Mouse (Mus musculus) MEL (cell line): ENCODE results near the gene Itpr1. TPM values are rescaled to one million over a fixed set of nuclear protein-coding genes. Genes with fewer than 3 reads are reported as not detected.

ENCODE experiments used
- DNase-seq: peaks from one replicate; pipeline ENCODE4 v3.0.0; 2011; ENCODE audit warnings: low read depth, low spot score
- H3K27ac ChIP-seq: 2 replicates; pipeline ENCODE4 v1.5.1; 2012; ENCODE audit warnings: low read depth, mild to moderate bottlenecking, control low read depth, low read length, moderate library complexity; ENCODE audit not compliant: control insufficient read depth
- H3K27me3 ChIP-seq, 2 experiments: fragments of 150-350 bp in 1 of 2; sonication (generic) in 1 of 2; 2 replicates each; pipeline ENCODE4 v1.6.1; 2012; ENCODE audit warnings: low read length in 2 of 2, mild to moderate bottlenecking in 2 of 2, improper control_type of control experiment in 1 of 2, moderate library complexity in 1 of 2; ENCODE audit not compliant: insufficient read depth in 2 of 2, control insufficient read depth in 1 of 2
- H3K36me3 ChIP-seq, 2 experiments: 2 replicates each; pipeline ENCODE4 v1.6.1; 2012 to 2014; ENCODE audit warnings: low read length in 2 of 2, improper control_type of control experiment in 1 of 2, inconsistent platforms in 1 of 2, mild to moderate bottlenecking in 1 of 2; ENCODE audit not compliant: insufficient read depth in 2 of 2, control insufficient read depth in 1 of 2
- H3K4me1 ChIP-seq, 2 experiments: fragments of 150-350 bp in 1 of 2; sonication (generic) in 1 of 2; 2 replicates each; pipeline ENCODE4 v1.6.1; 2012; ENCODE audit warnings: low read length in 2 of 2, improper control_type of control experiment in 1 of 2, mild to moderate bottlenecking in 1 of 2; ENCODE audit not compliant: insufficient read depth in 2 of 2, control insufficient read depth in 1 of 2
- H3K4me3 ChIP-seq, 2 experiments: fragments of 150-350 bp in 1 of 2; sonication (generic) in 1 of 2; 2 replicates each; pipeline ENCODE4 v1.5.1; 2012; ENCODE audit warnings: low read depth in 2 of 2, low read length in 2 of 2, mild to moderate bottlenecking in 2 of 2, moderate library complexity in 2 of 2, control low read depth in 1 of 2, improper control_type of control experiment in 1 of 2; ENCODE audit not compliant: control insufficient read depth in 1 of 2, insufficient read depth in 1 of 2
- H3K79me2 ChIP-seq: 2 replicates; pipeline ENCODE4 v1.6.1; 2012; ENCODE audit warnings: mild to moderate bottlenecking, low read length, moderate library complexity; ENCODE audit not compliant: control insufficient read depth, poor library complexity, insufficient read depth
- H3K9ac ChIP-seq: 2 replicates; pipeline ENCODE4 v1.6.1; 2012; ENCODE audit warnings: low read depth, mild to moderate bottlenecking, control low read depth, low read length, moderate library complexity; ENCODE audit not compliant: control insufficient read depth, poor library complexity, severe bottlenecking
- H3K9me3 ChIP-seq: fragments of 150-350 bp; sonication (generic); replicated peaks from 2 replicates; pipeline ENCODE4 v1.6.1; 2012; ENCODE audit warnings: mild to moderate bottlenecking, low read length, improper control_type of control experiment, moderate library complexity; ENCODE audit not compliant: insufficient read depth
- CHD1 ChIP-seq: IDR thresholded peaks from 2 replicates; pipeline ENCODE4 v1.6.1; 2012; ENCODE audit warnings: low read depth, mild to moderate bottlenecking, inconsistent platforms, low read length, improper control_type of control experiment
- CTCF ChIP-seq, 3 experiments: IDR thresholded peaks in 2 of 3; conservative IDR thresholded peaks in 1 of 3; 2 replicates each; pipeline ENCODE4 v1.5.1; 2011 to 2012; ENCODE audit warnings: low read length in 3 of 3, low read depth in 2 of 3, mild to moderate bottlenecking in 2 of 3, improper control_type of control experiment in 1 of 3, inconsistent platforms in 1 of 3, mixed read lengths in 1 of 3, moderate library complexity in 1 of 3; ENCODE audit not compliant: control insufficient read depth in 1 of 3, insufficient read depth in 1 of 3, poor library complexity in 1 of 3, severe bottlenecking in 1 of 3
- E2F4 ChIP-seq: IDR thresholded peaks from 2 replicates; pipeline ENCODE4 v1.6.1; 2011; ENCODE audit warnings: low read depth, low read length, improper control_type of control experiment, borderline replicate concordance
- ELF1 ChIP-seq: IDR thresholded peaks from 2 replicates; pipeline ENCODE4 v1.6.1; 2014; ENCODE audit warnings: low read depth, mild to moderate bottlenecking, inconsistent platforms, low read length, improper control_type of control experiment, moderate library complexity
- EP300 ChIP-seq, 2 experiments: IDR thresholded peaks; 2 replicates each; pipeline ENCODE4 v1.6.1; 2011; ENCODE audit warnings: improper control_type of control experiment in 2 of 2, low read length in 2 of 2, low read depth in 1 of 2, mild to moderate bottlenecking in 1 of 2
- ETS1 ChIP-seq: IDR thresholded peaks from 2 replicates; pipeline ENCODE4 v1.6.1; 2012; ENCODE audit warnings: low read depth, mild to moderate bottlenecking, inconsistent platforms, low read length, improper control_type of control experiment, moderate library complexity
- MAFK ChIP-seq: IDR thresholded peaks from 2 replicates; pipeline ENCODE4 v1.6.1; 2011; ENCODE audit warnings: low read depth, mild to moderate bottlenecking, low read length, improper control_type of control experiment, borderline replicate concordance
- MAX ChIP-seq: IDR thresholded peaks from 2 replicates; pipeline ENCODE4 v1.6.1; 2011; ENCODE audit warnings: low read length, improper control_type of control experiment
- MAZ ChIP-seq: IDR thresholded peaks from 2 replicates; pipeline ENCODE4 v1.6.1; 2012; ENCODE audit warnings: low read depth, mild to moderate bottlenecking, inconsistent platforms, low read length, improper control_type of control experiment
- MXI1 ChIP-seq: IDR thresholded peaks from 2 replicates; pipeline ENCODE4 v1.6.1; 2011; ENCODE audit warnings: mild to moderate bottlenecking, low read depth, low read length, improper control_type of control experiment
- NELFE ChIP-seq: IDR thresholded peaks from 2 replicates; pipeline ENCODE4 v1.6.1; 2011; ENCODE audit warnings: low read depth, low read length, improper control_type of control experiment
- POLR2A ChIP-seq, 2 experiments: IDR thresholded peaks; 2 replicates each; pipeline ENCODE4 v1.6.1; 2011 to 2012; ENCODE audit warnings: low read length in 2 of 2, mild to moderate bottlenecking in 2 of 2, control low read depth in 1 of 2, improper control_type of control experiment in 1 of 2, low read depth in 1 of 2, moderate library complexity in 1 of 2; ENCODE audit not compliant: control insufficient read depth in 1 of 2, insufficient read depth in 1 of 2, poor library complexity in 1 of 2
- POLR2AphosphoS2 ChIP-seq: IDR thresholded peaks from 2 replicates; pipeline ENCODE4 v1.6.1; 2011; ENCODE audit warnings: low read length, improper control_type of control experiment
- RCOR1 ChIP-seq: IDR thresholded peaks from 2 replicates; pipeline ENCODE4 v1.6.1; 2012; ENCODE audit warnings: low read depth, mild to moderate bottlenecking, inconsistent platforms, low read length, improper control_type of control experiment
- SMC3 ChIP-seq: IDR thresholded peaks from 2 replicates; pipeline ENCODE4 v1.6.1; 2011; ENCODE audit warnings: low read depth, low read length, improper control_type of control experiment
- TAL1 ChIP-seq: IDR thresholded peaks from 2 replicates; pipeline ENCODE4 v1.6.1; 2012; ENCODE audit warnings: mild to moderate bottlenecking, inconsistent platforms, low read length, moderate library complexity, mixed read lengths
- TBP ChIP-seq: IDR thresholded peaks from 2 replicates; pipeline ENCODE4 v1.8.0; 2011; ENCODE audit warnings: low read depth, low read length, improper control_type of control experiment
- TCF12 ChIP-seq: IDR thresholded peaks from 2 replicates; pipeline ENCODE4 v1.6.1; 2014; ENCODE audit warnings: low read depth, mild to moderate bottlenecking, inconsistent platforms, low read length, improper control_type of control experiment, moderate library complexity
- USF2 ChIP-seq, 2 experiments: IDR thresholded peaks; 2 replicates each; pipeline ENCODE4 v1.6.1; 2011 to 2012; ENCODE audit warnings: improper control_type of control experiment in 2 of 2, low read length in 2 of 2, borderline replicate concordance in 1 of 2, inconsistent platforms in 1 of 2, low read depth in 1 of 2, mild to moderate bottlenecking in 1 of 2; ENCODE audit not compliant: insufficient read depth in 1 of 2
- ZC3H11A ChIP-seq: IDR thresholded peaks from 2 replicates; pipeline ENCODE4 v1.6.1; 2012; ENCODE audit warnings: low read depth, mild to moderate bottlenecking, inconsistent platforms, low read length, improper control_type of control experiment
- ZKSCAN1 ChIP-seq: IDR thresholded peaks from 2 replicates; pipeline ENCODE4 v1.6.1; 2012; ENCODE audit warnings: low read depth, mild to moderate bottlenecking, inconsistent platforms, low read length, improper control_type of control experiment, moderate library complexity
- ZNF384 ChIP-seq: IDR thresholded peaks from 2 replicates; pipeline ENCODE4 v1.6.1; 2012; ENCODE audit warnings: low read depth, mild to moderate bottlenecking, inconsistent platforms, low read length, improper control_type of control experiment
- polyA plus RNA-seq, 2 experiments: library from polyadenylated mRNA; stranded (reverse) in 1 of 2; unstranded in 1 of 2; fragments of >175 nt in 1 of 2; fragments of >200 nt in 1 of 2; gene quantifications; 2 replicates each; pipeline versions ENCODE4 v1.2.1 to v1.2.4; 2012; ENCODE audit warnings: low replicate concordance in 2 of 2, low read depth in 1 of 2; ENCODE audit not compliant: insufficient read length in 2 of 2, insufficient read depth in 1 of 2, missing spikeins in 1 of 2
- total RNA-seq: library from RNA; depleted of rRNA; stranded (reverse); fragments of 300-350 nt; gene quantifications from 2 replicates; pipeline ENCODE4 v1.2.3, GENCODE M21; 2012

Gene Itpr1
- total and polyA plus RNA-seq, 3 experiments: 15.6 to 19.0 TPM; not detected in 1

GRCm38 (mm10) chr6:108468226-108468825 lies 255.4 kb downstream of the Itpr1 start:
- no peak for DNase-seq
- Histone ChIP-seq H3K4me3 (no peak overlapping the region), H3K9ac (no peak overlapping the region), H3K79me2 (no peaks in the 10 kb centered on the region), H3K27me3 (no peaks in the 10 kb centered on the region), H3K27ac (no peak overlapping the region), H3K4me1 (no peaks in the 10 kb centered on the region; a peak in 1 of 4 replicates), H3K9me3 (no peaks in the 10 kb centered on the region), H3K36me3 (peaks cover 0 to 7% of the 10 kb centered on the region in 2 experiments; a peak in 2 of 4 replicates)
- TF ChIP-seq CTCF (IDR thresholded peaks at IDR 0.05 in 2 of 3, conservative IDR thresholded peaks at IDR 0.05 in 1 of 3; ENCODE audit: control insufficient read depth in 1 of 3, insufficient read depth in 1 of 3, low read depth in 2 of 3, low read length in 3 of 3, poor library complexity in 1 of 3, severe bottlenecking in 1 of 3): no peak
- no peak for TF ChIP-seq POLR2AphosphoS2
- TF ChIP-seq RCOR1: no peak
- no peak for TF ChIP-seq TBP
- no peak for TF ChIP-seq ELF1
- no peak for TF ChIP-seq POLR2A (IDR thresholded peaks at IDR 0.05; ENCODE audit: control insufficient read depth in 1 of 2, insufficient read depth in 1 of 2, low read depth in 1 of 2, low read length in 2 of 2, poor library complexity in 1 of 2)
- no peak for TF ChIP-seq CHD1
- no peak for TF ChIP-seq E2F4
- TF ChIP-seq EP300 (IDR thresholded peaks at IDR 0.05; ENCODE audit: low read depth in 1 of 2, low read length in 2 of 2): no peak
- no peak for TF ChIP-seq MAX
- no peak for TF ChIP-seq ZC3H11A
- no peak for TF ChIP-seq MAFK
- no peak for TF ChIP-seq SMC3
- no peak for TF ChIP-seq ZNF384
- TF ChIP-seq ZKSCAN1: no peak
- no peak for TF ChIP-seq ETS1

GRCm38 (mm10) chr6:108471878-108472277 lies 259.0 kb downstream of the Itpr1 start:
- H3K36me3 ChIP-seq: peaks cover 0 to 7% of the 10 kb centered on the region in 2 experiments; a peak in 2 of 4 replicates

More at GRCm38 (mm10) chr6:108471878-108472277, 259.0 kb downstream of the Itpr1 start:
- H3K27ac ChIP-seq: no peak overlapping the region
- H3K9ac ChIP-seq: no peak overlapping the region
- no peak for DNase-seq
- no peaks in the 10 kb centered on the region for H3K9me3 ChIP-seq
- H3K79me2 ChIP-seq: no peaks in the 10 kb centered on the region
- TF ChIP-seq TCF12 (no peak), SMC3 (no peak), ELF1 (no peak), TAL1 (no peak), USF2 (IDR thresholded peaks at IDR 0.05; ENCODE audit: borderline replicate concordance in 1 of 2, insufficient read depth in 1 of 2, low read depth in 1 of 2, low read length in 2 of 2) (no peak), MXI1 (no peak), ETS1 (no peak), MAZ (no peak), NELFE (no peak), ZC3H11A (no peak)
- TF ChIP-seq, all 39 proteins: peak for 0
- Histone ChIP-seq H3K4me1 (no peaks in the 10 kb centered on the region; a peak in 1 of 4 replicates), H3K27me3 (no peaks in the 10 kb centered on the region), H3K4me3 (no peak overlapping the region)
